Mouse (Mus musculus): ENCODE data around the gene Siglece. TPM values are rescaled to one million over a fixed set of nuclear protein-coding genes. Genes with fewer than 3 reads are reported as not detected.

The Siglece gene
- polyA plus RNA-seq (2014; fragmentation: Illumina TruSeq; extraction: RNeasy Lipid Tissue Mini Kit (QIAGEN cat#74804)): 0.66 TPM

GRCm38 (mm10) chr7:43660002-43660401 is at the start of gene Siglece:
Gene Siglece, minus strand, starts transcription at chr7:43660161.

GRCm38 (mm10) chr7:43690118-43690517 is 30.2 kb upstream of the Siglece start, which contains the start of gene Klk14:
Gene Klk14, plus strand, starts transcription at chr7:43690418.

DNA sequence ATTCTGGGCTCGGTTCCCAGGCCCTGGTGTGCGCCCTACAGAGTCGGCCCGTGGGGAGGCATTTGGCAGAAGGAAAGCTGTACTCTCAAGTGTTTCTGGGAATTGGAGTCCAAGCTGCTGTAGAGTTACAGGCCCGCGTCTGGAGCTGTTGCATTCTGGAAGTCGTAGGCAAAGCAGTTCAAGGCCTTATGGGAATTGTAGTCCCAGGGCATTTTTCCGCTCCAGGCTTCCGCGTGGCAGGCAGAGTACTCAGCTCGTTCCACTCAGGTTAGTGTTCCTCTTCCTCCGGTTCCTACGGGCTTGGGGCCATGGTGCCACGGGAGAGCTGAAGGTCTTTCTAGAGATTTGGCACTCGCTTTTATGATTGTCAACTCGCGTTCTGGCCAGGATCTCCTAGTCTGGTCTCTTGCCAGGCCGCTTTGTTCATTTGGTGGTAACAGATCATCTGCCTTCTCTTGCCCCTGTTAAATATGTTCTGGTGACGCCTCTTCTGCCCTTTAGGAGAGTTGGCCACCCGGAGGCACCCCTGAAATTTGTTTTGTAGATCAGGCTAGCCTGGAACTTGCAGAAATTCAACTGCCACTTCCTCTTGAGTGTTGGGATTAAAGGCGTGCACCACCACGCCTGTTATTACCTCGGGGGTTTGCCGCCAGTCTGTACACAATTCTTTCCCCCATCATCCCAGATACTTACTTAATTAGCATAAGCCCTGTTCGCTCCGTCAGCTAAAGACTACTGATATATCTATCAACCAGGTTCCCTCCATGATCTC is 12.0 kb upstream of the Siglece start, which contains the start of gene Ctu1:
TSS of gene Ctu1 (plus strand) at position 208 of the 772 bp plus-strand sequence.

DNA sequence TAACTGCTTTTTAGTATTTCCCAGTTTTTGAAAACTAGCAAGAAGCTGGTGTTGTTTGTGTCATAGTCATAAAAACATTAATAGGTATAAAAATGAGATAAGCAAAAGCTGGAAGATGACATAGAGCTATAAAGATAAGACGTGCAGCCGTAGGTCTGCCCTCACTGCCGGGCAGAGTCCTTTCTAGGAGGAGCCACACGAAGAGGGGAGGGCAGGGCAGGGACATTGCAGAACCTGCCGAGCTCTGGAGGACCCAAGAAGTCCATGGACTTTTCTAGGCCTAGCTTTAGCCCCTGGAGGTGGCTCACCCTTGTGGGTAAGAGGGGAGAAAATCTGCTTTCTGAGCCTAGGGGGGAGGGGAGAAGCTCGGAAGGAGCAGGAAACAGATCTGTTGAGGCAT is 25.5 kb downstream of the Siglece start, which contains the start of gene Ceacam18:
TSS of gene Ceacam18 (plus strand) at position 208 of the 400 bp plus-strand sequence.

GRCm38 (mm10) chr7:43606896-43607742 is 52.8 kb downstream of the Siglece start, which contains the start of gene Zfp819:
Gene Zfp819, plus strand, starts transcription at chr7:43607169.

Other genes with a start within 250 kb of the Siglece start
- not detected for gene Lim2, start 232.5 kb downstream of the Siglece start, polyA plus RNA-seq (2014; fragmentation: Illumina TruSeq; extraction: RNeasy Lipid Tissue Mini Kit (QIAGEN cat#74804))
- gene Nkg7, start 223.1 kb downstream of the Siglece start, polyA plus RNA-seq (2014; fragmentation: Illumina TruSeq; extraction: RNeasy Lipid Tissue Mini Kit (QIAGEN cat#74804)): not detected
- gene Cldnd2, start 219.4 kb downstream of the Siglece start, polyA plus RNA-seq (2014; fragmentation: Illumina TruSeq; extraction: RNeasy Lipid Tissue Mini Kit (QIAGEN cat#74804)): not detected
- gene Etfb, start 216.1 kb downstream of the Siglece start, polyA plus RNA-seq (2014; fragmentation: Illumina TruSeq; extraction: RNeasy Lipid Tissue Mini Kit (QIAGEN cat#74804)): 1.5 TPM
- gene Gm45233, start 216.0 kb downstream of the Siglece start, polyA plus RNA-seq (2014; fragmentation: Illumina TruSeq; extraction: RNeasy Lipid Tissue Mini Kit (QIAGEN cat#74804)): not detected
- 0.88 TPM for gene Vsig10l, start 197.0 kb downstream of the Siglece start, polyA plus RNA-seq (2014; fragmentation: Illumina TruSeq; extraction: RNeasy Lipid Tissue Mini Kit (QIAGEN cat#74804))
- not detected for gene Iglon5, start 170.1 kb downstream of the Siglece start, polyA plus RNA-seq (2014; fragmentation: Illumina TruSeq; extraction: RNeasy Lipid Tissue Mini Kit (QIAGEN cat#74804))
- not detected for gene 4931406B18Rik, start 154.2 kb downstream of the Siglece start, polyA plus RNA-seq (2014; fragmentation: Illumina TruSeq; extraction: RNeasy Lipid Tissue Mini Kit (QIAGEN cat#74804))
- gene Cd33, start 115.7 kb downstream of the Siglece start, polyA plus RNA-seq (2014; fragmentation: Illumina TruSeq; extraction: RNeasy Lipid Tissue Mini Kit (QIAGEN cat#74804)): 5.7 TPM
- 3.5 TPM for gene Zfp658, start 97.9 kb downstream of the Siglece start, polyA plus RNA-seq (2014; fragmentation: Illumina TruSeq; extraction: RNeasy Lipid Tissue Mini Kit (QIAGEN cat#74804))
- gene Zfp719, start 80.6 kb downstream of the Siglece start, polyA plus RNA-seq (2014; fragmentation: Illumina TruSeq; extraction: RNeasy Lipid Tissue Mini Kit (QIAGEN cat#74804)): 42.2 TPM
- 0.20 TPM for gene Zfp819, start 53.0 kb downstream of the Siglece start, polyA plus RNA-seq (2014; fragmentation: Illumina TruSeq; extraction: RNeasy Lipid Tissue Mini Kit (QIAGEN cat#74804))
- not detected for gene Ceacam18, start 25.5 kb downstream of the Siglece start, polyA plus RNA-seq (2014; fragmentation: Illumina TruSeq; extraction: RNeasy Lipid Tissue Mini Kit (QIAGEN cat#74804))
- 3.2 TPM for gene Ctu1, start 11.9 kb upstream of the Siglece start, polyA plus RNA-seq (2014; fragmentation: Illumina TruSeq; extraction: RNeasy Lipid Tissue Mini Kit (QIAGEN cat#74804))
- not detected for gene Klk14, start 30.3 kb upstream of the Siglece start, polyA plus RNA-seq (2014; fragmentation: Illumina TruSeq; extraction: RNeasy Lipid Tissue Mini Kit (QIAGEN cat#74804))
- gene Klk13, start 52.4 kb upstream of the Siglece start, polyA plus RNA-seq (2014; fragmentation: Illumina TruSeq; extraction: RNeasy Lipid Tissue Mini Kit (QIAGEN cat#74804)): not detected
- gene Klk12, start 108.7 kb upstream of the Siglece start, polyA plus RNA-seq (2014; fragmentation: Illumina TruSeq; extraction: RNeasy Lipid Tissue Mini Kit (QIAGEN cat#74804)): not detected
- gene Klk11, start 114.4 kb upstream of the Siglece start, polyA plus RNA-seq (2014; fragmentation: Illumina TruSeq; extraction: RNeasy Lipid Tissue Mini Kit (QIAGEN cat#74804)): 0.48 TPM
- not detected for gene Klk10, start 120.9 kb upstream of the Siglece start, polyA plus RNA-seq (2014; fragmentation: Illumina TruSeq; extraction: RNeasy Lipid Tissue Mini Kit (QIAGEN cat#74804))
- gene Klk9, start 131.7 kb upstream of the Siglece start, polyA plus RNA-seq (2014; fragmentation: Illumina TruSeq; extraction: RNeasy Lipid Tissue Mini Kit (QIAGEN cat#74804)): not detected
- not detected for gene Klk8, start 137.4 kb upstream of the Siglece start, polyA plus RNA-seq (2014; fragmentation: Illumina TruSeq; extraction: RNeasy Lipid Tissue Mini Kit (QIAGEN cat#74804))
- gene Klk7, start 151.1 kb upstream of the Siglece start, polyA plus RNA-seq (2014; fragmentation: Illumina TruSeq; extraction: RNeasy Lipid Tissue Mini Kit (QIAGEN cat#74804)): not detected
- gene Klk6, start 164.3 kb upstream of the Siglece start, polyA plus RNA-seq (2014; fragmentation: Illumina TruSeq; extraction: RNeasy Lipid Tissue Mini Kit (QIAGEN cat#74804)): not detected
- gene Klk5, start 181.8 kb upstream of the Siglece start, polyA plus RNA-seq (2014; fragmentation: Illumina TruSeq; extraction: RNeasy Lipid Tissue Mini Kit (QIAGEN cat#74804)): not detected
- gene Klk4, start 221.0 kb upstream of the Siglece start, polyA plus RNA-seq (2014; fragmentation: Illumina TruSeq; extraction: RNeasy Lipid Tissue Mini Kit (QIAGEN cat#74804)): not detected